Mouse (Mus musculus): ENCODE data around the gene Cdkl3. TPM values are rescaled to one million over a fixed set of nuclear protein-coding genes. Genes with fewer than 3 reads are reported as not detected.

Cdkl3 gene
- polyA plus RNA-seq, 1 experiment from 2014 or later = 7.8 TPM

DNA sequence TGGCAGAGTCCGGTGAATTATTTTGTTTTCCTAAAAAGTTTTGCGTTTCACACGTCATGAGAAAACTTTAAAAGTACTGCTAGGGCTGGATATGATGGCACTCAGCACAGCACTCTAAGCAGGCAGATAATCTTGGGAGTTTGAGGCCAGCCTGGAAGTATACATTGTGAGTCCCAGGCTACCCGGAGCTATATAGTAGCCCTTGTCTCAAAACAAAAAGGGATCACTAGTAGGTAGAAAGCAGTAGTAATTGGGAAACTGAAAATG, 583 bp upstream of the Cdkl3 start:
- H3K36me3 ChIP-seq (ENCODE audit: insufficient read depth, low read length) = no peaks in the 10 kb centered on the region
- no peak for ATAC-seq (ENCODE audit: low FRiP score, low TSS enrichment)
- H3K9ac ChIP-seq (replicated peaks; ENCODE audit: low read length) = peak overlapping the region; percentile 89
- no peaks in the 10 kb centered on the region for H3K27me3 ChIP-seq (ENCODE audit: insufficient read depth, low read length)
- peaks cover 32% of the 10 kb centered on the region for H3K4me1 ChIP-seq (ENCODE audit: insufficient read depth, low read length)
- WGBS = 15% methylated on average over 4 of the region's 4 CpGs
- H3K4me3 ChIP-seq (ENCODE audit: low read length) = peak overlapping the region; percentile 86
- peak overlapping the region; percentile 96 for H3K27ac ChIP-seq (ENCODE audit: low read length)
- peak overlapping the region; percentile 68 for H3K4me2 ChIP-seq (replicated peaks; ENCODE audit: low read depth, low read length)
- H3K9me3 ChIP-seq (ENCODE audit: low read length) = no peaks in the 10 kb centered on the region

DNA sequence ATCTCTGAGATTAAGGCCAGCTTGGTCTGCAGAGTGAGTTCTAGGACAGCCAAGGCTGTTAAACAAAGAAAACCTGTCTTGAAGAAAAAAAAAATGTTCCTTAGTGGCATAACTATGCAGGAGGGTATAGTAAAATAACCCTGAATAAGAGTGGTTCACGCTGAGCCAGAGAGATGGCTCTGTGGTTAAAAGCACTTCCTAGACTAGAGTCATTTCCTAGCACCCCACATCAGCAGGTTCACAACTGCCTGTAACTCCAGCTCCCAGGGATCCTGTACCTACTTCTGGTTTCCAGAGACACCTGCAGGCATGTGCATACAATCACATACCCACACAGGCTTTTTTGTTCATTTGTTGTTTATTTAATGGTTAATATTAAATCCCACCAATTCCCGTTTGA, 1.6 kb downstream of the Cdkl3 start:
- Histone ChIP-seq H3K27ac (ENCODE audit: low read length) (no peak overlapping the region), H3K4me1 (ENCODE audit: insufficient read depth, low read length) (peaks cover 23% of the 10 kb centered on the region), H3K36me3 (ENCODE audit: insufficient read depth, low read length) (peaks cover 3% of the 10 kb centered on the region; the same call in 1 of the 2 replicates), H3K4me3 (ENCODE audit: low read length) (no peak overlapping the region), H3K9me3 (ENCODE audit: low read length) (no peaks in the 10 kb centered on the region), H3K27me3 (ENCODE audit: insufficient read depth, low read length) (no peaks in the 10 kb centered on the region), H3K4me2 (replicated peaks; ENCODE audit: low read depth, low read length) (no peak overlapping the region), H3K9ac (replicated peaks; ENCODE audit: low read length) (0 out of 2 replicates have a peak overlapping the region, but pooled peaks have one; percentile 6)
- 50% methylated on average over 2 of the region's 2 CpGs for WGBS
- no peak for ATAC-seq (ENCODE audit: low FRiP score, low TSS enrichment)

DNA sequence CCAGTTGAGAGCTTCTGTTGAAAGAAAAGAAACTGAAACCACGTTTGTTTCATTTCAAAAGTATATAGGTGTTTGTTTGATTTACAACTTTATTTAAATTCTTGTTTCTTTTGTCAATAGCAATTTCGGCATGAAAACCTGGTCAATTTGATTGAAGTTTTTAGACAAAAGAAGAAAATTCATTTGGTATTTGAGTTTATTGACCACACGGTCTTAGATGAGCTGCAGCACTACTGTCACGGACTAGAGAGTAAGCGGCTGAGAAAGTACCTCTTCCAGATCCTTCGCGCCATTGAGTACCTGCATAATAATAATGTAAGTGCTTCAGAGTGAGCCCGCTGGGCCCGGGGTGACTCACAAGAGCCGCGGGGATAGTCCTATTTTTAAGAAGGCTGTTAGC, 7.0 kb downstream of the Cdkl3 start:
- H3K9ac ChIP-seq (replicated peaks; ENCODE audit: low read length) = no peak overlapping the region
- H3K36me3 ChIP-seq (ENCODE audit: insufficient read depth, low read length) = peaks cover 3% of the 10 kb centered on the region; the same call in 1 of the 2 replicates
- peaks cover under 1% of the 10 kb centered on the region; the same call in 1 of the 2 replicates for H3K4me1 ChIP-seq (ENCODE audit: insufficient read depth, low read length)
- H3K27ac ChIP-seq (ENCODE audit: low read length) = no peak overlapping the region
- H3K4me2 ChIP-seq (replicated peaks; ENCODE audit: low read depth, low read length) = no peak overlapping the region
- no peaks in the 10 kb centered on the region for H3K9me3 ChIP-seq (ENCODE audit: low read length)
- H3K4me3 ChIP-seq (ENCODE audit: low read length) = no peak overlapping the region
- no peak for ATAC-seq (ENCODE audit: low FRiP score, low TSS enrichment)
- no peaks in the 10 kb centered on the region for H3K27me3 ChIP-seq (ENCODE audit: insufficient read depth, low read length)
- 91% methylated on average over 11 of the region's 11 CpGs for WGBS

- WGBS = 56% methylated on average over 5 of the region's 5 CpGs
- H3K4me1 ChIP-seq (ENCODE audit: insufficient read depth, low read length) = no peaks in the 10 kb centered on the region
- no peak overlapping the region for H3K27ac ChIP-seq (ENCODE audit: low read length)
- H3K9ac ChIP-seq (replicated peaks; ENCODE audit: low read length) = no peak overlapping the region
- H3K9me3 ChIP-seq (ENCODE audit: low read length) = no peaks in the 10 kb centered on the region
- no peaks in the 10 kb centered on the region for H3K27me3 ChIP-seq (ENCODE audit: insufficient read depth, low read length)
- ATAC-seq (ENCODE audit: low FRiP score, low TSS enrichment) = no peak
- no peak overlapping the region for H3K4me3 ChIP-seq (ENCODE audit: low read length)
- H3K36me3 ChIP-seq (ENCODE audit: insufficient read depth, low read length) = peaks cover 3% of the 10 kb centered on the region; the same call in 1 of the 2 replicates
- H3K4me2 ChIP-seq (replicated peaks; ENCODE audit: low read depth, low read length) = no peak overlapping the region
Measured at GRCm38 (mm10) chr11:52011541-52011940, 7.5 kb downstream of the Cdkl3 start.

- H3K4me1 ChIP-seq (ENCODE audit: insufficient read depth, low read length) = no peaks in the 10 kb centered on the region
- H3K9me3 ChIP-seq (ENCODE audit: low read length) = no peaks in the 10 kb centered on the region
- H3K4me3 ChIP-seq (ENCODE audit: low read length) = no peak overlapping the region
- no peak overlapping the region for H3K27ac ChIP-seq (ENCODE audit: low read length)
- no peak overlapping the region for H3K4me2 ChIP-seq (replicated peaks; ENCODE audit: low read depth, low read length)
- H3K9ac ChIP-seq (replicated peaks; ENCODE audit: low read length) = no peak overlapping the region
- no peaks in the 10 kb centered on the region for H3K36me3 ChIP-seq (ENCODE audit: insufficient read depth, low read length)
- no peak for ATAC-seq (ENCODE audit: low FRiP score, low TSS enrichment)
- no peaks in the 10 kb centered on the region for H3K27me3 ChIP-seq (ENCODE audit: insufficient read depth, low read length)
- 77% methylated on average over 9 of the region's 9 CpGs for WGBS
Measured at GRCm38 (mm10) chr11:52018217-52018616, 14.2 kb downstream of the Cdkl3 start.

- no peak overlapping the region for H3K4me3 ChIP-seq (ENCODE audit: low read length)
- no peaks in the 10 kb centered on the region for H3K4me1 ChIP-seq (ENCODE audit: insufficient read depth, low read length)
- no peak overlapping the region for H3K27ac ChIP-seq (ENCODE audit: low read length)
- 59% methylated on average over 8 of the region's 8 CpGs for WGBS
- H3K27me3 ChIP-seq (ENCODE audit: insufficient read depth, low read length) = no peaks in the 10 kb centered on the region
- H3K4me2 ChIP-seq (replicated peaks; ENCODE audit: low read depth, low read length) = no peak overlapping the region
- H3K9ac ChIP-seq (replicated peaks; ENCODE audit: low read length) = no peak overlapping the region
- ATAC-seq (ENCODE audit: low FRiP score, low TSS enrichment) = no peak
- no peaks in the 10 kb centered on the region for H3K36me3 ChIP-seq (ENCODE audit: insufficient read depth, low read length)
- H3K9me3 ChIP-seq (ENCODE audit: low read length) = no peaks in the 10 kb centered on the region
Measured at GRCm38 (mm10) chr11:52032356-52032755, 28.3 kb downstream of the Cdkl3 start.

- no peaks in the 10 kb centered on the region for H3K36me3 ChIP-seq (ENCODE audit: insufficient read depth, low read length)
- no peaks in the 10 kb centered on the region for H3K27me3 ChIP-seq (ENCODE audit: insufficient read depth, low read length)
- H3K4me2 ChIP-seq (replicated peaks; ENCODE audit: low read depth, low read length) = no peak overlapping the region
- H3K27ac ChIP-seq (ENCODE audit: low read length) = no peak overlapping the region
- no peak overlapping the region for H3K4me3 ChIP-seq (ENCODE audit: low read length)
- H3K9me3 ChIP-seq (ENCODE audit: low read length) = no peaks in the 10 kb centered on the region
- no peak overlapping the region for H3K9ac ChIP-seq (replicated peaks; ENCODE audit: low read length)
- 89% methylated on average over 1 of the region's 1 CpGs for WGBS
- ATAC-seq (ENCODE audit: low FRiP score, low TSS enrichment) = no peak
- no peaks in the 10 kb centered on the region for H3K4me1 ChIP-seq (ENCODE audit: insufficient read depth, low read length)
Measured at GRCm38 (mm10) chr11:52033953-52034352, 29.9 kb downstream of the Cdkl3 start.

- H3K9me3 ChIP-seq (ENCODE audit: low read length) = no peaks in the 10 kb centered on the region
- H3K36me3 ChIP-seq (ENCODE audit: insufficient read depth, low read length) = no peaks in the 10 kb centered on the region
- H3K27me3 ChIP-seq (ENCODE audit: insufficient read depth, low read length) = no peaks in the 10 kb centered on the region
- 65% methylated on average over 3 of the region's 3 CpGs for WGBS
- H3K27ac ChIP-seq (ENCODE audit: low read length) = no peak overlapping the region
- no peaks in the 10 kb centered on the region for H3K4me1 ChIP-seq (ENCODE audit: insufficient read depth, low read length)
- no peak for ATAC-seq (ENCODE audit: low FRiP score, low TSS enrichment)
- H3K4me3 ChIP-seq (ENCODE audit: low read length) = no peak overlapping the region
- no peak overlapping the region for H3K4me2 ChIP-seq (replicated peaks; ENCODE audit: low read depth, low read length)
- no peak overlapping the region for H3K9ac ChIP-seq (replicated peaks; ENCODE audit: low read length)
Measured at GRCm38 (mm10) chr11:52035905-52036304, 31.9 kb downstream of the Cdkl3 start.

GRCm38 (mm10) chr11:52037659-52038058, 33.6 kb downstream of the Cdkl3 start:
- Histone ChIP-seq H3K9me3 (ENCODE audit: low read length) (no peaks in the 10 kb centered on the region), H3K27me3 (ENCODE audit: insufficient read depth, low read length) (no peaks in the 10 kb centered on the region), H3K4me1 (ENCODE audit: insufficient read depth, low read length) (no peaks in the 10 kb centered on the region), H3K4me2 (replicated peaks; ENCODE audit: low read depth, low read length) (no peak overlapping the region), H3K9ac (replicated peaks; ENCODE audit: low read length) (no peak overlapping the region), H3K27ac (ENCODE audit: low read length) (no peak overlapping the region), H3K4me3 (ENCODE audit: low read length) (no peak overlapping the region), H3K36me3 (ENCODE audit: insufficient read depth, low read length) (no peaks in the 10 kb centered on the region)
- 53% methylated on average over 3 of the region's 3 CpGs for WGBS
- no peak for ATAC-seq (ENCODE audit: low FRiP score, low TSS enrichment)

DNA sequence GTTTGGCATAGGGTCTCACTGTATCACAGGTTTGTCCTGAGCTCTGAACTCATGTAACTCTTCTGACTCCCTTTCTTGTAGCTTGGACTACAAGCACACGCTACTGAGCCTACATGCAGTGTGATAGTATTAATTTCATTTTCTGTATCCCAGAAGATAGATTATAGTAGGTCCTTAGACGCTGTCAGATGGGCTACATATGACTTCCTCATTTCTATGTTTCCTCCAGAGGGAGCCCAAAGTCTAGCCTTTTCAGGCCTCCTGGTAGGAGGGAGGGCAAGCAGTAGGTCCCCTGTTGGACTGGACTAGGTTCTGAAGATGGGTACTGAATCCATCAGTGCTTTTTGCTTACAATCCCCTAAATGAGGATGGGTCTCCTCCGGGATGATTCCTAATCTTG, 39.2 kb downstream of the Cdkl3 start:
- WGBS = 84% methylated on average over 3 of the region's 3 CpGs
- H3K9me3 ChIP-seq (ENCODE audit: low read length) = no peaks in the 10 kb centered on the region

DNA sequence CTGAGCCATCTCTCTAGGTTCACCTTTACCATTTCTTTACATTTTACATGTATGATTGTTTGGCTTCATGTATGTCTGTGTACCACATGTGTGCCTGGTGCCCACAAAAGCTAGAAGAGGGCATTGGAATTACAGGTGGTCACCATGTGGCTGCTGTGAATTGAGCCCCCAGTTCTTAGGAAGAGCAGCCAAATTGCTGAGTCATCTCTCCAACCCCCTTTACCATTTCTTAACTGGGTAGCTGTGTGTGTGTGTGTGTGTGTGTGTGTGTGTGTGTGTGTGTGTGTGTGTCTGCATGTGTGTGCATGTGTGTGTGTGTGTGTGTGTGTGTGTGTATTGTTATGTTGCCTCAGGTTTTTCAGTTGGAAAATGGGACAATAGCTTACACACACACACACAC, 40.1 kb downstream of the Cdkl3 start:
- no peaks in the 10 kb centered on the region for H3K27me3 ChIP-seq (ENCODE audit: insufficient read depth, low read length)
- H3K4me1 ChIP-seq (ENCODE audit: insufficient read depth, low read length) = no peaks in the 10 kb centered on the region
- no peak overlapping the region for H3K27ac ChIP-seq (ENCODE audit: low read length)
- no peak overlapping the region for H3K9ac ChIP-seq (replicated peaks; ENCODE audit: low read length)
- ATAC-seq (ENCODE audit: low FRiP score, low TSS enrichment) = no peak
- H3K4me2 ChIP-seq (replicated peaks; ENCODE audit: low read depth, low read length) = no peak overlapping the region
- no peaks in the 10 kb centered on the region for H3K36me3 ChIP-seq (ENCODE audit: insufficient read depth, low read length)
- no peaks in the 10 kb centered on the region for H3K9me3 ChIP-seq (ENCODE audit: low read length)
- H3K4me3 ChIP-seq (ENCODE audit: low read length) = no peak overlapping the region

More for the DNA sequence above, 39.2 kb downstream of the Cdkl3 start:
- H3K9ac ChIP-seq (replicated peaks; ENCODE audit: low read length) = no peak overlapping the region
- no peak overlapping the region for H3K4me2 ChIP-seq (replicated peaks; ENCODE audit: low read depth, low read length)
- ATAC-seq (ENCODE audit: low FRiP score, low TSS enrichment) = no peak
- H3K27ac ChIP-seq (ENCODE audit: low read length) = no peak overlapping the region
- H3K4me3 ChIP-seq (ENCODE audit: low read length) = no peak overlapping the region
- no peaks in the 10 kb centered on the region for H3K27me3 ChIP-seq (ENCODE audit: insufficient read depth, low read length)
- H3K36me3 ChIP-seq (ENCODE audit: insufficient read depth, low read length) = no peaks in the 10 kb centered on the region
- H3K4me1 ChIP-seq (ENCODE audit: insufficient read depth, low read length) = no peaks in the 10 kb centered on the region

Measured in kidney, embryonic 16.5 days (tissue).